Mouse (Mus musculus) olfactory bulb, adult 2 months (tissue): ENCODE measurements around the gene Dnajc25. TPM values are rescaled to one million over a fixed set of nuclear protein-coding genes. Genes with fewer than 3 reads are reported as not detected.

Experiments used
- H3K27ac ChIP-seq: fragments of 200-500 bp; 2 replicates; pipeline ENCODE4 v1.5.1; 2012; ENCODE audit warnings: low read depth, low read length; ENCODE audit not compliant: insufficient read depth
- H3K4me1 ChIP-seq: fragments of 200-500 bp; 2 replicates; pipeline ENCODE4 v1.6.1; 2012; ENCODE audit warnings: low read length; ENCODE audit not compliant: control insufficient read depth, insufficient read depth
- H3K4me3 ChIP-seq: fragments of 200-500 bp; 2 replicates; pipeline ENCODE4 v1.5.1; 2012; ENCODE audit warnings: mild to moderate bottlenecking, low read depth, low read length, moderate library complexity; ENCODE audit not compliant: insufficient read depth
- CTCF ChIP-seq: fragments of 200-500 bp; IDR thresholded peaks from 2 replicates; pipeline ENCODE4 v1.5.1; 2012; ENCODE audit warnings: low read depth, mild to moderate bottlenecking, low read length, moderate library complexity; ENCODE audit not compliant: insufficient read depth
- POLR2A ChIP-seq: fragments of 200-500 bp; IDR thresholded peaks from 2 replicates; pipeline ENCODE4 v1.6.1; 2012; ENCODE audit warnings: mild to moderate bottlenecking, low read depth, low read length, moderate library complexity; ENCODE audit not compliant: insufficient read depth
- WGBS: fragments of 180-500 bp; shearing (Covaris S2); methylation state at CpG from one replicate; pipeline ENCODE4 v1.1.7; 2018; 5-methylcytosine and 5-hydroxymethylcytosine counted together
- polyA plus RNA-seq: library from polyadenylated mRNA; stranded (reverse); fragments of >200 nt; gene quantifications from 2 replicates; pipeline ENCODE4 v1.2.4, GENCODE M21; 2012; ENCODE audit warnings: low replicate concordance; ENCODE audit not compliant: missing spikeins, insufficient read depth, insufficient read length

The Dnajc25 gene
- polyA plus RNA-seq, 1 experiment = not detected

GRCm38 (mm10) chr4:59015181-59015580, 20.3 kb downstream of the Dnajc25 start:
- Histone ChIP-seq H3K4me1 (peaks cover 8% of the 10 kb centered on the region), H3K4me3 (no peak overlapping the region), H3K27ac (no peak overlapping the region)
- TF ChIP-seq CTCF = no peak
- no peak for TF ChIP-seq POLR2A
- 84% methylated on average over 3 of the region's 3 CpGs for WGBS

- H3K27ac ChIP-seq = no peak overlapping the region
- H3K4me1 ChIP-seq = peaks cover 5% of the 10 kb centered on the region; the same call in 1 of the 2 replicates
- no peak overlapping the region for H3K4me3 ChIP-seq
- WGBS = 89% methylated on average over 2 of the region's 2 CpGs
- TF ChIP-seq CTCF = no peak
- no peak for TF ChIP-seq POLR2A
Observed at GRCm38 (mm10) chr4:59016922-59017321, 22.1 kb downstream of the Dnajc25 start.

GRCm38 (mm10) chr4:59034325-59034917, 39.6 kb downstream of the Dnajc25 start:
- Histone ChIP-seq H3K4me3 (peak overlapping the region; percentile 93; the same call in 1 of the 2 replicates), H3K27ac (no peak overlapping the region), H3K4me1 (peaks cover 14% of the 10 kb centered on the region)
- TF ChIP-seq CTCF = no peak
- no peak for TF ChIP-seq POLR2A
- WGBS = 55% methylated on average over 10 of the region's 10 CpGs

GRCm38 (mm10) chr4:59034918-59035785, 40.3 kb downstream of the Dnajc25 start, which contains the start of gene Gng10:
Gene Gng10 (plus strand): TSS chr4:59035088.
- Histone ChIP-seq H3K4me1 (peaks cover 14% of the 10 kb centered on the region), H3K27ac (peak within 1 kb of the TSS; percentile 89), H3K4me3 (peak within 1 kb of the TSS; percentile 93)
- peak; percentile 57 for TF ChIP-seq POLR2A
- TF ChIP-seq CTCF = no peak
- WGBS = 9% methylated on average over 76 of the region's 76 CpGs

GRCm38 (mm10) chr4:59035786-59036350, 41.0 kb downstream of the Dnajc25 start:
- TF ChIP-seq POLR2A (no peak), CTCF (no peak)
- H3K4me1 ChIP-seq = peaks cover 14% of the 10 kb centered on the region
- WGBS = 43% methylated on average over 18 of the region's 18 CpGs
- peak overlapping the region; percentile 93 for H3K4me3 ChIP-seq
- H3K27ac ChIP-seq = peak overlapping the region; percentile 89; the same call in 1 of the 2 replicates

- peak overlapping the region; percentile 12; the same call in 1 of the 2 replicates for H3K4me3 ChIP-seq
- WGBS = 46% methylated on average over 13 of the region's 13 CpGs
Observed at GRCm38 (mm10) chr4:59036490-59037127, 41.7 kb downstream of the Dnajc25 start.

GRCm38 (mm10) chr4:59037525-59037924, 42.7 kb downstream of the Dnajc25 start:
- WGBS = 96% methylated on average over 3 of the region's 3 CpGs
- Histone ChIP-seq H3K4me1 (peaks cover 14% of the 10 kb centered on the region), H3K27ac (no peak overlapping the region), H3K4me3 (no peak overlapping the region)
- TF ChIP-seq POLR2A = no peak
- no peak for TF ChIP-seq CTCF

More at GRCm38 (mm10) chr4:59036490-59037127, 41.7 kb downstream of the Dnajc25 start:
- TF ChIP-seq CTCF = peak; percentile 40; the same call in 1 of the 2 replicates
- TF ChIP-seq POLR2A = no peak
- H3K27ac ChIP-seq = no peak overlapping the region
- peaks cover 14% of the 10 kb centered on the region for H3K4me1 ChIP-seq

GRCm38 (mm10) chr4:59040397-59041287, 45.8 kb downstream of the Dnajc25 start:
- Histone ChIP-seq H3K4me3 (no peak overlapping the region), H3K4me1 (peaks cover 11% of the 10 kb centered on the region), H3K27ac (no peak overlapping the region)
- TF ChIP-seq CTCF = no peak
- TF ChIP-seq POLR2A = no peak
- 81% methylated on average over 11 of the region's 11 CpGs for WGBS
